Mouse (Mus musculus): ENCODE data around the gene Tstd2. TPM values are rescaled to one million over a fixed set of nuclear protein-coding genes. Genes with fewer than 3 reads are reported as not detected.

Gene Tstd2
- total RNA-seq (2023), result 24.3 to 33.3 TPM (median 30.2 TPM) in 4 replicates

GRCm38 (mm10) chr4:46138287-46139222, at the start of gene Tstd2, which contains the start of gene Ncbp1:
Gene Tstd2 (minus strand): TSS chr4:46138694.
Gene Ncbp1 (plus strand): TSS chr4:46138613.

Other genes with a start within 250 kb of the Tstd2 start
- gene Ccdc180, start 248.4 kb downstream of the Tstd2 start, total RNA-seq (2023), result 0.23 to 0.72 TPM (median 0.56 TPM) in 4 replicates
- gene Tdrd7, start 173.4 kb downstream of the Tstd2 start, total RNA-seq (2023), result 16.2 to 18.5 TPM (median 17.6 TPM) in 4 replicates
- not detected in 4 replicates for gene Tmod1, start 99.8 kb downstream of the Tstd2 start, total RNA-seq (2023)
- gene Ncbp1, start 81 bp downstream of the Tstd2 start, total RNA-seq (2023), result 44.4 to 48.5 TPM (median 45.9 TPM) in 4 replicates
- gene Xpa, start 57.6 kb upstream of the Tstd2 start, total RNA-seq (2023), result 18.6 to 23.0 TPM (median 22.2 TPM) in 4 replicates
- gene Foxe1, start 204.9 kb upstream of the Tstd2 start, total RNA-seq (2023), result 0.19 TPM in 1 of 4 replicates, not detected in the others

Data from B cell, adult 62 days (primary cell).